Comparison of ENCODE assay signal across 21 mouse cellular contexts in genomic region chr19:56401864-56402263, GRCm38 (mm10). TPM values are rescaled to one million over a fixed set of nuclear protein-coding genes. Genes with fewer than 3 reads are reported as not detected.
DNase-seq lines count a peak whose midpoint lies in the region; ATAC-seq and TF ChIP-seq lines count a peak whose summit lies in the region.
"Had no signal": no experiment of that assay in that cellular context is flagged by ENCODE, and none has a peak within 500 bp of the region (broad histone marks: within the 10 kb centered on the region; RNA-seq: fewer than 3 reads in every experiment).

No protein-coding gene starts in this region.

- H3K4me3 ChIP-seq in lung, postnatal 0 days (ENCODE audit: low read depth, low read length), result no peak overlapping the region
- H3K4me3 ChIP-seq in lung, adult 2 months (replicated peaks; ENCODE audit: extremely low read depth, low read depth, low read length), result no peak overlapping the region
- H3K4me3 ChIP-seq in hindbrain, embryonic 12.5 days, result no peak overlapping the region
- H3K4me3 ChIP-seq in neural tube, embryonic 14.5 days (ENCODE audit: low read depth, low read length), result no peak overlapping the region
- H3K4me3 ChIP-seq: embryonic facial prominence, embryonic 12.5 days; heart, embryonic 13.5 days; intestine, embryonic 15.5 days; layer of hippocampus, adult 2 months; liver, embryonic 12.5 days; myocyte had no signal

- H3K36me3 ChIP-seq in lung, postnatal 0 days (ENCODE audit: insufficient read depth, low read length), result no peaks in the 10 kb centered on the region
- H3K36me3 ChIP-seq in hindbrain, embryonic 12.5 days, result no peaks in the 10 kb centered on the region; the same call in 1 of the 2 replicates
- no peaks in the 10 kb centered on the region for H3K36me3 ChIP-seq in neural tube, embryonic 14.5 days (ENCODE audit: control insufficient read depth, insufficient read depth, low read length)

- TF ChIP-seq POLR2A in lung, adult 2 months (IDR thresholded peaks at IDR 0.05; ENCODE audit: borderline replicate concordance, extremely low read depth, low read depth, low read length), result no peak
- TF ChIP-seq POLR2A in brain, embryonic 14.5 days (IDR thresholded peaks at IDR 0.05; ENCODE audit: borderline replicate concordance, extremely low read depth, insufficient read depth, insufficient read length, poor library complexity, severe bottlenecking), result no peak

- H3K4me1 ChIP-seq in lung, postnatal 0 days (ENCODE audit: insufficient read depth, low read depth, low read length), result peaks cover 11% of the 10 kb centered on the region; the same call in 1 of the 2 replicates
- peaks cover 8% of the 10 kb centered on the region; the same call in 1 of the 2 replicates for H3K4me1 ChIP-seq in lung, adult 2 months (ENCODE audit: control insufficient read depth, insufficient read depth, low read length)
- H3K4me1 ChIP-seq in hindbrain, embryonic 12.5 days, result peaks cover 4% of the 10 kb centered on the region; the same call in 1 of the 2 replicates
- no peaks in the 10 kb centered on the region for H3K4me1 ChIP-seq in neural tube, embryonic 14.5 days (ENCODE audit: control insufficient read depth, insufficient read depth, low read length)

- no peak overlapping the region for H3K4me2 ChIP-seq in lung, postnatal 0 days (replicated peaks; ENCODE audit: low read depth, low read length)
- H3K4me2 ChIP-seq in hindbrain, embryonic 12.5 days (replicated peaks), result no peak overlapping the region
- no peak overlapping the region for H3K4me2 ChIP-seq in neural tube, embryonic 14.5 days (ENCODE audit: low read depth, low read length)
- H3K4me2 ChIP-seq: embryonic facial prominence, embryonic 12.5 days; heart, embryonic 13.5 days; intestine, embryonic 15.5 days; liver, embryonic 12.5 days had no signal

- no peaks in the 10 kb centered on the region for H3K27me3 ChIP-seq in lung, postnatal 0 days (replicated peaks; ENCODE audit: insufficient read depth, low read length)
- H3K27me3 ChIP-seq in hindbrain, embryonic 12.5 days, result peaks cover 4% of the 10 kb centered on the region
- peaks cover under 1% of the 10 kb centered on the region; the same call in 1 of the 2 replicates for H3K27me3 ChIP-seq in neural tube, embryonic 14.5 days (ENCODE audit: control insufficient read depth, insufficient read depth, low read length)
- H3K27me3 ChIP-seq: embryonic facial prominence, embryonic 12.5 days; heart, embryonic 13.5 days; intestine, embryonic 15.5 days; liver, embryonic 12.5 days had no signal

- 72% methylated on average over 6 of the region's 6 CpGs for WGBS in lung, postnatal 0 days
- WGBS in lung, adult 2 months, result 55% methylated on average over 6 of the region's 6 CpGs
- WGBS in hindbrain, embryonic 12.5 days, result 72% methylated on average over 6 of the region's 6 CpGs
- WGBS in neural tube, embryonic 14.5 days, result 49% methylated on average over 6 of the region's 6 CpGs

- no peak for TF ChIP-seq CTCF in lung, postnatal 0 days (IDR thresholded peaks at IDR 0.05)
- no peak for TF ChIP-seq CTCF in lung, adult 2 months (IDR thresholded peaks at IDR 0.05; ENCODE audit: insufficient read depth, low read length)
- TF ChIP-seq CTCF in brain, embryonic 14.5 days (IDR thresholded peaks at IDR 0.05; ENCODE audit: borderline replicate concordance, extremely low read depth, insufficient read depth, insufficient read length), result no peak

- no peaks in the 10 kb centered on the region for H3K9me3 ChIP-seq in lung, postnatal 0 days (ENCODE audit: low read length)
- H3K9me3 ChIP-seq in hindbrain, embryonic 12.5 days (replicated peaks), result no peaks in the 10 kb centered on the region
- no peaks in the 10 kb centered on the region for H3K9me3 ChIP-seq in neural tube, embryonic 14.5 days (ENCODE audit: control insufficient read depth, low read length)
- H3K9me3 ChIP-seq: embryonic facial prominence, embryonic 12.5 days; G1E; heart, embryonic 13.5 days; intestine, embryonic 15.5 days; liver, embryonic 12.5 days had no signal

- H3K9ac ChIP-seq in lung, postnatal 0 days (replicated peaks; ENCODE audit: low read depth), result no peak overlapping the region
- H3K9ac ChIP-seq in hindbrain, embryonic 12.5 days, result no peak overlapping the region
- no peak overlapping the region for H3K9ac ChIP-seq in neural tube, embryonic 14.5 days (replicated peaks; ENCODE audit: low read depth, low read length)
- H3K9ac ChIP-seq: embryonic facial prominence, embryonic 12.5 days; heart, embryonic 13.5 days; intestine, embryonic 15.5 days; liver, embryonic 12.5 days had no signal

- H3K27ac ChIP-seq in lung, postnatal 0 days (ENCODE audit: low read length), result no peak overlapping the region; the same call in 1 of the 2 replicates
- H3K27ac ChIP-seq in hindbrain, embryonic 12.5 days, result no peak overlapping the region
- no peak overlapping the region for H3K27ac ChIP-seq in neural tube, embryonic 14.5 days (ENCODE audit: low read depth, low read length)
- H3K27ac ChIP-seq: embryonic facial prominence, embryonic 12.5 days; heart, embryonic 13.5 days; intestine, embryonic 15.5 days; layer of hippocampus, adult 2 months; liver, embryonic 12.5 days had no signal

- DNase-seq in lung, postnatal 0 days (ENCODE audit: low spot score), result peak; percentile 38
- no peak for DNase-seq in lung, adult 2 months
- peak; percentile 75 for DNase-seq in brain, embryonic 14.5 days (ENCODE audit: low read depth)
- DNase-seq in layer of hippocampus, postnatal 36 days, result no peak
- no peak for DNase-seq in frontal cortex, postnatal 25 days (ENCODE audit: low spot score in 2 of 2)
- DNase-seq: adrenal gland, adult 2 months; cerebellum, adult 2 months; heart, postnatal 36 days; kidney, postnatal 10 days; left cerebral cortex, postnatal 4 days; right cerebral cortex, postnatal 14 days; thymus, postnatal 14 days had no signal

- TF ChIP-seq EP300 in lung, postnatal 0 days (IDR thresholded peaks at IDR 0.05), result peak; percentile 50

- no peak for ATAC-seq in lung, postnatal 0 days
- peak; percentile 58 for ATAC-seq in hindbrain, embryonic 12.5 days (ENCODE audit: low FRiP score)
- ATAC-seq in neural tube, embryonic 14.5 days (ENCODE audit: low read depth), result peak; percentile 54; the same call in 1 of the 2 replicates
- ATAC-seq: intestine, embryonic 15.5 days; liver, embryonic 12.5 days had no signal

RNA-seq across cellular contexts. Expression of gene Casp7, which starts 4.9 kb away (rescaled TPM):
- polyA plus RNA-seq in lung, postnatal 0 days (2015; fragmentation: Nextera tagmentation; extraction: Ambion mirVana), result 21.8 and 25.8 TPM in 2 replicates
- 14.2 and 17.3 TPM in 2 replicates for polyA plus RNA-seq in lung, adult 2 months (2012; rRNA removed)
- 9.7 and 12.4 TPM in 2 replicates for polyA plus RNA-seq in brain, embryonic 14.5 days (2012; rRNA removed)
- polyA plus RNA-seq in hindbrain, embryonic 12.5 days (2016; fragmentation: Nextera tagmentation; extraction: Ambion mirVana), result 16.7 and 20.1 TPM in 2 replicates
- 17.6 and 18.0 TPM in 2 replicates for polyA plus RNA-seq in neural tube, embryonic 14.5 days (2014; fragmentation: Nextera tagmentation; extraction: Ambion mirVana)
- total RNA-seq in layer of hippocampus, postnatal 36 days (2021), result 1 to 10 TPM; 1.3 to 1.9 TPM

RNA-seq across cellular contexts. Expression of gene Nrap, which starts 12.0 kb away (rescaled TPM):
- 0.53 and 0.62 TPM in 2 replicates for polyA plus RNA-seq in lung, postnatal 0 days (2015; fragmentation: Nextera tagmentation; extraction: Ambion mirVana)
- 1.3 and 9.4 TPM in 2 replicates for polyA plus RNA-seq in lung, adult 2 months (2012; rRNA removed)
- polyA plus RNA-seq in brain, embryonic 14.5 days (2012; rRNA removed), result 0.38 and 0.42 TPM in 2 replicates
- polyA plus RNA-seq in hindbrain, embryonic 12.5 days (2016; fragmentation: Nextera tagmentation; extraction: Ambion mirVana), result 0.21 and 0.28 TPM in 2 replicates
- polyA plus RNA-seq in neural tube, embryonic 14.5 days (2014; fragmentation: Nextera tagmentation; extraction: Ambion mirVana), result 0.15 and 0.28 TPM in 2 replicates
- under 1 TPM; 0.07 to 0.08 TPM for total RNA-seq in layer of hippocampus, postnatal 36 days (2021)
- total RNA-seq: adrenal gland, adult 2 months had no signal
- polyA plus RNA-seq: adrenal gland, adult 2 months had no signal

RNA-seq across cellular contexts. Expression of gene Plekhs1, which starts 59.6 kb away (rescaled TPM):
- polyA plus RNA-seq in lung, postnatal 0 days (2015; fragmentation: Nextera tagmentation; extraction: Ambion mirVana), result 0.11 and 0.21 TPM in 2 replicates
- 0.09 and 0.18 TPM in 2 replicates for polyA plus RNA-seq in lung, adult 2 months (2012; rRNA removed)
- 0.12 and 0.18 TPM in 2 replicates for polyA plus RNA-seq in brain, embryonic 14.5 days (2012; rRNA removed)
- polyA plus RNA-seq in hindbrain, embryonic 12.5 days (2016; fragmentation: Nextera tagmentation; extraction: Ambion mirVana), result 0.18 TPM in 2 replicates
- polyA plus RNA-seq in neural tube, embryonic 14.5 days (2014; fragmentation: Nextera tagmentation; extraction: Ambion mirVana), result 0.13 and 0.29 TPM in 2 replicates
- total RNA-seq in layer of hippocampus, postnatal 36 days (2021), result under 1 TPM; 0.22 to 0.33 TPM
- total RNA-seq: G1E; heart, postnatal 36 days had no signal
- polyA plus RNA-seq: G1E; heart, embryonic 13.5 days; liver, embryonic 12.5 days had no signal

Comparison
In these comparisons a context has a peak if more than half of its experiments do, and no peak if none do; other contexts are left out.
1. DNase-seq: peak in lung, postnatal 0 days (single experiment) and brain, embryonic 14.5 days (single experiment); none in lung, adult 2 months (single experiment), layer of hippocampus, postnatal 36 days (0 of 2) and frontal cortex, postnatal 25 days (0 of 2).